Mouse (Mus musculus) kidney, postnatal 0 days (tissue): ENCODE results near the gene AC109138.7. TPM values are rescaled to one million over a fixed set of nuclear protein-coding genes. Genes with fewer than 3 reads are reported as not detected.
A peak's percentile ranks its signal among the peaks of the same experiment; 100 is the strongest.

Experiments used
- ATAC-seq: fragments of 200-750 bp; cut with Nextera tagmentation; replicated peaks from 2 replicates; pipeline ENCODE4 v1.8.0; 2017; ENCODE audit warnings: low read depth, moderate number of reproducible peaks, moderate TSS enrichment, moderate library complexity; ENCODE audit not compliant: low FRiP score
- DNase-seq: peaks from one replicate; pipeline ENCODE4 v3.0.0-alpha.2; 2016; ENCODE audit warnings: low spot score
- H3K27ac ChIP-seq: fragments of 300-500 bp; sonication (generic); 2 replicates; pipeline ENCODE4 v1.5.1; 2014; ENCODE audit warnings: mild to moderate bottlenecking
- H3K27me3 ChIP-seq: fragments of 300-500 bp; sonication (generic); 2 replicates; pipeline ENCODE4 v1.6.1; 2014; ENCODE audit warnings: low read length, mixed read lengths; ENCODE audit not compliant: insufficient read depth
- H3K36me3 ChIP-seq: fragments of 300-500 bp; sonication (generic); 2 replicates; pipeline ENCODE4 v1.6.1; 2014; ENCODE audit warnings: low read length, mixed read lengths; ENCODE audit not compliant: insufficient read depth
- H3K4me1 ChIP-seq: fragments of 300-500 bp; sonication (generic); replicated peaks from 2 replicates; pipeline ENCODE4 v1.6.1; 2014; ENCODE audit warnings: antibody characterized with exemption, low read length, mixed read lengths; ENCODE audit not compliant: insufficient read depth
- H3K4me2 ChIP-seq: fragments of 300-500 bp; sonication (generic); 2 replicates; pipeline ENCODE4 v1.6.1; 2014; ENCODE audit warnings: mild to moderate bottlenecking, low read length, moderate library complexity, mixed read lengths
- H3K4me3 ChIP-seq: fragments of 300-500 bp; sonication (generic); replicated peaks from 2 replicates; pipeline ENCODE4 v1.5.1; 2014; ENCODE audit warnings: low read depth, low read length
- H3K9ac ChIP-seq: fragments of 300-500 bp; sonication (generic); 2 replicates; pipeline ENCODE4 v1.6.1; 2014; ENCODE audit warnings: low read depth, low read length
- H3K9me3 ChIP-seq: fragments of 300-500 bp; sonication (generic); replicated peaks from 2 replicates; pipeline ENCODE4 v1.6.1; 2016; ENCODE audit warnings: low read length, inconsistent platforms, mixed read lengths
- CTCF ChIP-seq: IDR thresholded peaks from 2 replicates; pipeline ENCODE4 v1.5.1; 2016; ENCODE audit warnings: antibody characterized with exemption, low read depth, mild to moderate bottlenecking, moderate library complexity
- WGBS: fragments of 180-500 bp; shearing (Covaris S2); extraction: QIAGEN DNeasy Blood & Tissue Kit; methylation state at CpG from one replicate; pipeline ENCODE4 v1.1.7; 2014; 5-methylcytosine and 5-hydroxymethylcytosine counted together
- polyA plus RNA-seq: library from polyadenylated mRNA; unstranded; fragments of >200 nt; fragmentation: Nextera tagmentation; extraction: Ambion mirVana; gene quantifications from 2 replicates; pipeline ENCODE4 v1.2.1, GENCODE M21; 2015

AC109138.7 gene
- not detected in 2 replicates for polyA plus RNA-seq

DNA sequence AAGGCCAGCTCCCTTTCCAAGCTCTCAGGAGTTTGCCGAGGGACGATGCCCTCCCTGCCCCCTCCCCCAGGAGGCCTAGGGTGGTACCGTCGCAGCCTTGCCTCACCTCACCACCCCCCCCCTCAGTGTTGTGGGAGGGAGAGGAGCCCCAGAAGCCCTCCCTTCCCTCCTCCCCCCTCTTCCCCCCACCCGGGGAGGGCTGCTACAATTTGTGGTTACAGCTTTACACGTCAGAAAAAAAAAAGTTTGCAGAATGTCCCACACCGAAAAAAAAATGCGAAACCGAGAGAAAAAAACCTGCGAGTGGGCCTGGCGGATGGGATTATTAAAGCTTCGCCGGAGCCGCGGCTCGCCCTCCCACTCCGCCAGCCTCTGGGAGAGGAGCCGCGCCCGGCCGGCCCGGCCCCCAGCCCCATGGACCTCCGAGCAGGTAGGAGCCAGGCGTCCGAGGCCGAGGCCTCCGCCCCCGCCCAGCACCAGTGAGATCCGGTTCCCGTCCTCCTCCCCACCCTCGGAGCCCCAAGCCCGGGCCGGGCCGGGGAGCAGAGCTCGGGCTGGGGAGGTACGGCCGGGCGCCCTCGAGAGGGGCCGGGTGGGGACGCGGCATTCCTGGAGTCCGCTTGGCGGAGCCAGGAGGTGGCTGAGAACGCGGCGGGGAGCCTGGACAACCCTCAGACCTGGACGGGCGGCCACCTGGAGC, at the start of gene AC109138.7, which contains the start of gene Clcf1:
TSS of gene AC109138.7 (plus strand) at position 287 of the 700 bp plus-strand sequence.
TSS of gene Clcf1 (plus strand) at position 168 of the 700 bp plus-strand sequence.
- peak within 1 kb of the TSS; percentile 91 for H3K4me3 ChIP-seq
- peak within 1 kb of the TSS; percentile 98 for H3K9ac ChIP-seq
- no peak for TF ChIP-seq CTCF
- H3K9me3 ChIP-seq: no peaks in the 10 kb centered on the region
- ATAC-seq (peak; percentile 58), DNase-seq (peak; percentile 58)
- peak within 1 kb of the TSS; percentile 97 for H3K27ac ChIP-seq
- no peaks in the 10 kb centered on the region for H3K36me3 ChIP-seq
- WGBS: under 1% methylated on average over 48 of the region's 49 CpGs
- H3K27me3 ChIP-seq: no peaks in the 10 kb centered on the region
- H3K4me1 ChIP-seq: peaks cover 31% of the 10 kb centered on the region
- H3K4me2 ChIP-seq: peak within 1 kb of the TSS; percentile 95

DNA sequence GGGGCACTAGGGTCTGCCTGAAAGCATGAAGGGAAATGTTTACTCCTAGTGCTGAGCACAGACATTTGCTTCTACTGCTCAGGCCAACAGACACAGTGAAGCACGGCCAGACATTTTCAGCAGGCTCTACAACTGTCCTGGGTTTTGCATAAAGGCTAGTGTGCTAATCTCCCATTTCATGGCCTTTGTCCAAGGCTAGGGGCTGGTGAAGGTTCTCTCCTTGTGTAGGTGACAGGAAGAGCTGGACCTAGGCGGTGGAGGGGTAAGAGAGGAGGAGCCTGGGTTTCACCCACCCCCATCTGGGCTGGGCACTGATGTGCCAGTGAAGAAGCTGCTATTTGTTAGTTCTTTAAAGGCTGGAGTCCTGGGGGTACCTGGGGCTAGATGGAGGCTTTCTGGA, 49.4 kb upstream of the AC109138.7 start:
- Histone ChIP-seq H3K27me3 (no peaks in the 10 kb centered on the region), H3K9ac (no peak overlapping the region), H3K27ac (no peak overlapping the region), H3K4me1 (peaks cover 5% of the 10 kb centered on the region), H3K36me3 (peaks cover 17% of the 10 kb centered on the region; the same call in 1 of the 2 replicates), H3K9me3 (no peaks in the 10 kb centered on the region), H3K4me3 (no peak overlapping the region), H3K4me2 (no peak overlapping the region)
- 79% methylated on average over 2 of the region's 2 CpGs for WGBS
- DNase-seq: no peak
- no peak for TF ChIP-seq CTCF
- no peak for ATAC-seq

DNA sequence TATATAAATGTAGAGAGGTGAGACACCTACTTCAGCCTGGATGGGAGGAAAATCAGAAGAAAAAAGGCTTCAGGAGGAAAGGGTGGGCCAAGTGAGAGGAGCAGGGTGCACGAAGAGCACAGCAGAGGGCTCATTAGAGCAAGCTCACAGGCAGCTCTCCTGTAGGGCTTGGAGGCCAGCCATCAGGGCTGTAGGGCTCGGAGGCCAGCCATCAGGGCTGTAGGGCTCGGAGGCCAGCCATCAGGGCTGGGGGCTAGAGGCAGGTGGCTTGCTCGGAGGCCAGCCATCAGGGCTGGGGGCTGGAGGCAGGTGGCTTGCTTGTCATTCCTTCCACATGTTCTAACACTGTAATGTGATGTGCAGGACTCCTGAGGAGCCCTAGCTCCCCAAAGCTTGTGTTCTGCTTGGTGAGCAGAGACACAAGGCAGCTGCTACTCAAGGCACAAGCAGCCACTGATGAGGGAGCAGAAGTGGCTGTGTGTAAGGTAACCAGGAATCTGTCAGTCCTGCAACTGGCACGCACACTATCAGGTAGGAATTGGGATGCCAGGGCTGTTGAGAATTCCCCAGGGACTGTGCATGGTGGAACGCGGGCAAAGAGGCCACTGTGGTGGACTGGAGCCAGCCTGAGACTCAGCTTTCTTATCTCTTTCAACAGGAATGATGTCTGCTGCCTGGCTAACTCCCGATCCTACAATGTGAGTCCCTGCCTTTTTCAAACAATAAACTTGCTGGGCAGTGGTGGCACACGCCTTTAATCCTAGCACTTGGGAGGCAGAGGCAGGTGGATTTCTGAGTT, 47.3 kb upstream of the AC109138.7 start:
- Histone ChIP-seq H3K9me3 (no peaks in the 10 kb centered on the region), H3K36me3 (no peaks in the 10 kb centered on the region), H3K4me3 (no peak overlapping the region), H3K27me3 (no peaks in the 10 kb centered on the region), H3K4me2 (no peak overlapping the region), H3K27ac (no peak overlapping the region), H3K9ac (no peak overlapping the region), H3K4me1 (peaks cover 26% of the 10 kb centered on the region)
- no peak for DNase-seq
- WGBS: 76% methylated on average over 9 of the region's 9 CpGs
- no peak for ATAC-seq
- no peak for TF ChIP-seq CTCF

DNA sequence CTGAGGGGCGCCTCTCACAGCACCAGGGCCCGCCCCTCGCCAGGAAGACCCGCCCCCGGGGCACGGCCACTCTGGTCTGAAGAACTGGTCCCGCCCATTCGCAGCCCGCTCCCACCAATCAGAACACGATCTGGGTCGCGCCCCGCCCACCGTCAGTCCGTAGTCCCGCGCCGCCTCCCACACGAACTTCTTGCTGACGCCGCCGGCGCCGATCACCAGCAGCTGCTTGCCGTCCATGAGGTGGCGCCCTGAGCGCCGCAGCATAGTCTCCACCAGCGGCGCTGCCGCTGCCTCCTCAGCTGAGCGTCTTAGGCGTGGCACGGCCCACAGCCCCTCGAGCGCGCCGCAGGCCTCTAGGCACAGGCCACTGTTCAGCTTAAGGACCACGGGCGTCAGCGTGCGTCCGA, 44.8 kb upstream of the AC109138.7 start:
- peak; percentile 93 for ATAC-seq
- Histone ChIP-seq H3K27me3 (no peaks in the 10 kb centered on the region), H3K27ac (peak overlapping the region; percentile 81), H3K36me3 (no peaks in the 10 kb centered on the region), H3K4me3 (peak overlapping the region; percentile 29), H3K9me3 (no peaks in the 10 kb centered on the region), H3K4me1 (peaks cover 22% of the 10 kb centered on the region), H3K4me2 (peak overlapping the region; percentile 61), H3K9ac (peak overlapping the region; percentile 71)
- peak; percentile 100 for DNase-seq
- WGBS: under 1% methylated on average over 43 of the region's 43 CpGs
- peak; percentile 96 for TF ChIP-seq CTCF

DNA sequence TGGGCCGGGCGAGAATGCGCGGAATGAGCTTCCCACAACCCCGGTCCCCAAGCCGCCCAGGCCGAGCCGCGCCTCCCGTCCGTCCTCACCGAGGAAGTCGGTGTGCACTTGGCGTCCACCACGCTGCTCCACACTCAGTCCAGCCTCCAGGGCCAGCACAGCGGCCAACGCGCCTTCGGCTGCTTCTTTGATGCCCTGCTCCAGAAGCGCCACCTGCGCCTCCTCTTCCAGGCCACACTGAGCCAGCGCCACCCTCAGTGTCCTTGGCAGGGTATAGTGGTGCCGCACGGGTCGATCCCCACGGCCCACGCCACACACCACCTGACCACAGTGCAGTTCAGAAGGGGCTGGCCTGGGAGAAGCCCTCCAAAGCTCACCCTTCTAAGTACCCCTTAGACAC, 44.3 kb upstream of the AC109138.7 start:
- 8% methylated on average over 27 of the region's 27 CpGs for WGBS
- Histone ChIP-seq H3K4me2 (peak overlapping the region; percentile 61), H3K36me3 (no peaks in the 10 kb centered on the region), H3K27me3 (no peaks in the 10 kb centered on the region), H3K27ac (peak overlapping the region; percentile 81), H3K9me3 (no peaks in the 10 kb centered on the region), H3K9ac (peak overlapping the region; percentile 71), H3K4me3 (peak overlapping the region; percentile 29), H3K4me1 (peaks cover 22% of the 10 kb centered on the region)
- ATAC-seq (peak; percentile 29), DNase-seq (no peak)
- no peak for TF ChIP-seq CTCF

DNA sequence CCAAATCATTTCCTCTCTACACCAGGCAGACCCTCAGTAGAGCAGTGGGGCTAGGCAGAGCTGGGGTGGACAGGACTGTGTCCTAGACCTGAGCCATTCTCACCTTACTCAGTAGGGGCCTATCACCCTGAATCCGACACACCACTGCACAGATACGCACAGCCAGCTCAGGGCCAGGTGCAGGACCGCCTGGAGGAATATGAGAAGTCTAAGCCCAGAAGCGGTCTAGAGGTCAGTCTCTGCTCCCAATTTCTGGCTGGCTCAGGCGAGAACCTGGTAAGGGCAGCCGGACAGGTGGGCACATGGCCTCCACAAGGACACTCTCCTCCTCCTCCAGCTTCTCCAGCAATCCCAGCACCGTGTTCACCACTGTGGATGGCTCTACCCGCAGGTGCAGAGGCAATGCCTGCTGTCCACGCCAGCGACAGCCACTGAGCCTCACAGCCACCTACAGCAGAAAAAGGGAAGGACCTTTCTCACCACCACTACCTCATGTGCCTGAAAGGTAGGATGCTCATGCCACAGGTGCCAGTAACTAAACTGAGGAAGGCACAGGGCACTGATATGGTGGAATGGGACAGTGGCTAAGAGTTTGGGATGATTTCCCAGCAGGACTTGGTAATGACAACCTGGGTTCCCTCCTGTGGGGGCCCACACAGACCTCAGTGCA, 43.3 kb upstream of the AC109138.7 start:
- no peaks in the 10 kb centered on the region for H3K9me3 ChIP-seq
- 78% methylated on average over 10 of the region's 10 CpGs for WGBS
- H3K36me3 ChIP-seq: no peaks in the 10 kb centered on the region
- no peak for TF ChIP-seq CTCF
- no peak for DNase-seq
- H3K4me3 ChIP-seq: no peak overlapping the region
- peaks cover 30% of the 10 kb centered on the region for H3K4me1 ChIP-seq
- no peak for ATAC-seq
- no peak overlapping the region for H3K4me2 ChIP-seq
- H3K9ac ChIP-seq: no peak overlapping the region
- no peaks in the 10 kb centered on the region for H3K27me3 ChIP-seq
- H3K27ac ChIP-seq: no peak overlapping the region
